Mouse (Mus musculus) embryonic facial prominence, embryonic 14.5 days (tissue): ENCODE data around the gene Zfp786. TPM values are rescaled to one million over a fixed set of nuclear protein-coding genes. Genes with fewer than 3 reads are reported as not detected.
A peak's percentile ranks its signal among the peaks of the same experiment; 100 is the strongest.

ENCODE experiments used
- ATAC-seq: fragments of 200-750 bp; cut with Nextera tagmentation; 2 replicates; pipeline ENCODE4 v1.8.0; 2017; ENCODE audit warnings: low read depth, moderate number of reproducible peaks, moderate TSS enrichment
- DNase-seq: peaks from one replicate; pipeline ENCODE4 v3.0.0-alpha.2; 2015; ENCODE audit warnings: low spot score
- H3K27ac ChIP-seq: fragments of 300-500 bp; sonication (generic); replicated peaks from 2 replicates; pipeline ENCODE4 v1.5.1; 2014; ENCODE audit warnings: low read depth, mild to moderate bottlenecking, low read length, moderate library complexity
- H3K27me3 ChIP-seq: fragments of 300-500 bp; sonication (generic); replicated peaks from 2 replicates; pipeline ENCODE4 v1.6.1; 2014; ENCODE audit warnings: low read length; ENCODE audit not compliant: control insufficient read depth, insufficient read depth
- H3K36me3 ChIP-seq: fragments of 300-500 bp; sonication (generic); 2 replicates; pipeline ENCODE4 v1.6.1; 2014; ENCODE audit warnings: low read length, mixed read lengths; ENCODE audit not compliant: control insufficient read depth, insufficient read depth
- H3K4me1 ChIP-seq: fragments of 300-500 bp; sonication (generic); 2 replicates; pipeline ENCODE4 v1.6.1; 2014; ENCODE audit warnings: antibody characterized with exemption, low read length; ENCODE audit not compliant: control insufficient read depth, insufficient read depth
- H3K4me2 ChIP-seq: fragments of 300-500 bp; sonication (generic); 2 replicates; pipeline ENCODE4 v1.6.1; 2014; ENCODE audit warnings: low read depth, mild to moderate bottlenecking, low read length, moderate library complexity, mixed read lengths
- H3K4me3 ChIP-seq: fragments of 300-500 bp; sonication (generic); 2 replicates; pipeline ENCODE4 v1.5.1; 2014; ENCODE audit warnings: low read depth, mild to moderate bottlenecking, low read length
- H3K9ac ChIP-seq: fragments of 300-500 bp; sonication (generic); 2 replicates; pipeline ENCODE4 v1.6.1; 2014; ENCODE audit warnings: low read depth, mild to moderate bottlenecking, low read length, moderate library complexity, mixed read lengths
- H3K9me3 ChIP-seq: fragments of 300-500 bp; sonication (generic); 2 replicates; pipeline ENCODE4 v1.6.1; 2016; ENCODE audit warnings: low read length; ENCODE audit not compliant: control insufficient read depth
- WGBS: fragments of 180-500 bp; shearing (Covaris S2); extraction: QIAGEN DNeasy Blood & Tissue Kit; methylation state at CpG from one replicate; pipeline ENCODE4 v1.1.7; 2014; 5-methylcytosine and 5-hydroxymethylcytosine counted together
- polyA plus RNA-seq: library from polyadenylated mRNA; unstranded; fragments of >200 nt; fragmentation: Nextera tagmentation; extraction: Ambion mirVana; gene quantifications from 2 replicates; pipeline ENCODE4 v1.2.1, GENCODE M21; 2014

The Zfp786 gene
- 1.9 and 2.4 TPM in 2 replicates for polyA plus RNA-seq

DNA sequence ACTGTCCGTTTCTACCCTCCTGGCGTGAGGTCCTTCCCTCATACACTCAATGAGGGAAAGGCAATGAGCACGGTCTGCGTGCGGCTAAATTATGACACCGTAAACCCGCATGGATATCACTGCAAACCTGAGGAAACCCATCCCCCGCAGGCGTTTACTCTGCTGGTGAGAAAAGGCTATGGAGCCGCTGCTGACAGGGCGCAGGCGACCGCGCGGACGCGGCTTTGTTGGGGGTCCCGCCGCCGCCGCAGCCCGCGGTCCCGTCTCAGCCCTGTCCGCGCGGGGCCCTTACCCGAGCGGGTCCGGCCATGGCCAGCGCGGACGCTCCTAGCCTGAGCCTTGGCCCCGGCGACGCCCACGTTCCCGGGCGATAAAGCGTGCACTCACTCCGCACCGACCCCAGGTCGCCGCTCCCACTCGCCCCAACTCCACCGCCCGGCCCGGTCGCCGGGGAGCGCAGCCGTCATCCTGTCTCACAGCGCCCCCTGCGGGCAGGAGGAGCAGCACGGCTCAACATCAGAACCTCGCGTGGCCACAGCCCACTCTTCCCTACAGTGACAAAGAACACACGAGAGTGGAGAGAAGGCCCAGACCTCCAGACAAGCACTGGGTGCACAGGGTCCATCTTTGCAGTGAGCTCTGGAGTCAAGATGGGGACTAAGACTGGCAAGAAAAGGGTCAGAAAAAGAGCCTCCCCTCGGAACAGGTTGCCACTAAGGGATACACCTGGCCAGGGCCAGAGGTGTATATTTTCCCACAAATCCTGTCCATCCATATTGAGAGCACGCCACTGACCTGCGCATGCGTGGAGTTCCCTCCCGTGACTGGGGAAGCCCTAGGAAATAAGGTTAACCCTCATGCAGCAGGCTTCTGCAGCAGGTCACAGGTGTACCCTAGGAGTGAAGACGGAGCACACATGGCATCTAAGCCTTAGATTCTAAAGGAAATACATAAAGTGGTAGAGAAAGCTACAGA lies at the start of gene Zfp786:
Gene Zfp786 (minus strand): TSS at position 764 of the 975 bp plus-strand sequence.
- 1% methylated on average over 59 of the region's 64 CpGs for WGBS

DNA sequence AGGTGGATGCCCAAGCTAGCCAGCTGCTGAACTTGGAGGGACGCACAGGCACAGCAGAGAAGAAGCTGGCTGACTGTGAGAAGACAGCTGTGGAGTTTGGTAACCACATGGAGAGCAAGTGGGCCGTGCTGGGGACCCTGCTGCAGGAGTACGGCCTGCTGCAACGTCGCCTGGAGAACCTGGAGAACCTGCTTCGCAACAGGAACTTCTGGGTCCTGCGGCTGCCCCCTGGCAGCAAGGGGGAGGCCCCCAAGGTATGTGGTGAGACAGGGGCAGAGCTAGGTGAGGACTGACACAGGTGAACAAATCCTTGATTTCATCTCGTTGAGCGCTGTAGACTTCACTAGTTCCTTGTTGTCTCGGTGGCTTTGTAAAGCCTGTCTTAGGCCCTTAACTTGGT lies 49.5 kb upstream of the Zfp786 start:
- 0 out of 2 replicates have a peak overlapping the region, but pooled peaks have one; percentile 12 for H3K4me2 ChIP-seq
- H3K27ac ChIP-seq, result peak overlapping the region; percentile 44; the same call in 1 of the 2 replicates
- H3K9ac ChIP-seq, result peak overlapping the region; percentile 37; the same call in 1 of the 2 replicates
- peaks cover 58% of the 10 kb centered on the region for H3K36me3 ChIP-seq
- no peaks in the 10 kb centered on the region for H3K9me3 ChIP-seq
- peak; percentile 43 for DNase-seq
- no peak overlapping the region for H3K4me3 ChIP-seq
- peaks cover 9% of the 10 kb centered on the region for H3K4me1 ChIP-seq
- ATAC-seq, result no peak
- no peaks in the 10 kb centered on the region for H3K27me3 ChIP-seq
- WGBS, result 74% methylated on average over 10 of the region's 10 CpGs

More for the DNA sequence above, at the start of gene Zfp786:
- ATAC-seq (peak; percentile 93), DNase-seq (peak; percentile 92)
- Histone ChIP-seq H3K9ac (peak within 1 kb of the TSS; percentile 90), H3K36me3 (no peaks in the 10 kb centered on the region), H3K27me3 (no peaks in the 10 kb centered on the region), H3K9me3 (no peaks in the 10 kb centered on the region), H3K4me3 (peak within 1 kb of the TSS; percentile 88), H3K4me1 (0 out of 2 replicates have a peak, but pooled peaks cover 3% of the 10 kb centered on the region), H3K27ac (peak within 1 kb of the TSS; percentile 75; the same call in 1 of the 2 replicates), H3K4me2 (peak within 1 kb of the TSS; percentile 66)

DNA sequence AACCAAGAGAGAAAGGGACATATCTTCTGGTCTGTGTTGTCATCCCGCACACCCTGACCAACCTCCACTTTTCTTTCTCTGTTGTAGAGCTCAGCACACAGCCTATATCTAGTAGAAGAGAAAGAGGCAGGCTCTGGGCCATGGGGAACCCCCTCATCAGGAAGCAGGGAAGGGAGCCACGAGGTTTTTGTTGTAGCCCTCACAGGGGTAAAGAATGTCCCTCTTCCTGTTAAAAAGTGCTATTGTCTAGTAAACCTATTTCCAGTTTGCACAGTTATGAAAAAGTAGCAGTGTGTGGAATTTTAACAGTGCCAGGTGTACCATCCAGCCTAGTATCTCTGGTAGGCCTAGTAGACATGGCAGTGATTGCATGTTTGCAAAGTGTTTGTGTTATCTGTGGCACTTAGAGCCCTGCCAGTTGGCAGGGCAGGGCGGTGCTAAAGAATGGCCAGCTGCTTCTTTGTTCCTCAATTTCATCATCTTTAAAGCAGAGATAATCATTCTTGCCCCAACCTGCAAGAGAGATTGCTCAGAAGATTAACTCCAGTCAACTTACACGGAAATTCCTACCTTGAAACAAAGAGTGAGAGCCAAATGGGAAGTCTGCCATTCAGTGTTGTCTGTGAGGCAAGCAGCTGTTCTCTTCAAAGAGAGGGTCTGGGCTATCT lies 48.5 kb upstream of the Zfp786 start:
- Histone ChIP-seq H3K4me1 (peaks cover 9% of the 10 kb centered on the region), H3K9me3 (no peaks in the 10 kb centered on the region), H3K9ac (peak overlapping the region; percentile 95), H3K36me3 (peaks cover 48% of the 10 kb centered on the region), H3K27ac (peak overlapping the region; percentile 97), H3K27me3 (no peaks in the 10 kb centered on the region), H3K4me3 (peak overlapping the region; percentile 92), H3K4me2 (peak overlapping the region; percentile 89)
- DNase-seq (peak; percentile 61), ATAC-seq (no peak)
- 57% methylated on average over 4 of the region's 4 CpGs for WGBS

DNA sequence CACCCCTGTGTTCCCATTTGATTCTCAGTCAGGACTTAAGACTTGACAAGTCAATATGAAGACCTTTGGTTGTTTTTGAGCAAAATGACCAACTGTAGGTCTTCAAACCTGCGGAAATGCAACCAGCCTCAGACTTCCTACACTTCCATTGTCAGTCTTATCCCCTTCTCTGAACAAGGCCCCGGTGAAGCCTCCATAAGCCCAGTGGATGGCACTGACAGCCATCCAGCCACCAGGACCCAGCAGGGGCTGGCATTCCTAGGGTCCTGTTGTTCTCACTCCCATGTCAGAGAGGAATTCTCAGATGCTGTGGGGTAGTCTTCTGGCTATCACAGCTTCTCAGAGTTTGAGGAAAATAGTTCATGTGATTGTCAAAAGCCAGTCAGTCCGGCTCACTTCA lies 47.9 kb upstream of the Zfp786 start:
- peaks cover 42% of the 10 kb centered on the region for H3K36me3 ChIP-seq
- DNase-seq (no peak), ATAC-seq (no peak)
- no peaks in the 10 kb centered on the region for H3K27me3 ChIP-seq
- H3K9ac ChIP-seq, result peak overlapping the region; percentile 95
- peak overlapping the region; percentile 92 for H3K4me3 ChIP-seq
- 45% methylated on average over 3 of the region's 3 CpGs for WGBS
- peaks cover 9% of the 10 kb centered on the region for H3K4me1 ChIP-seq
- H3K4me2 ChIP-seq, result peak overlapping the region; percentile 89
- H3K9me3 ChIP-seq, result no peaks in the 10 kb centered on the region
- H3K27ac ChIP-seq, result peak overlapping the region; percentile 97

DNA sequence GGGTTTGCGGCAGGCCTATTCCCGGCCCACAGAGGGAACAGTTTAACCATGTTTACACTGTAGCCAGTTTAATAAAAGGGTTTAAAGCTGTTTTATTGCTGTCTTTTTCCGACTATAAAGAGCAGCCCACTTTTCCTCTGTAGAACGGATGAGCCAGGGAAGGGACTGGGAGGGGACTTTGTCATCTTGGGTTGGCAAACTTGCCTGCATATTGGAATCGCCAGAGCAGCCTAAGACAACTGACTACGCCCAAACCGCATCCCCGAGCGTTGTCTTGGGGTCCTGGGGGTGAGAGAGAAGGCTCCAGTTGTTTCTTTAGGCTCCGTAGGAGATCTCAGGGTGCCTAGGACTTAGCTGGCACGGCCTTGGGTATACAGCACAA lies 47.5 kb upstream of the Zfp786 start:
- ATAC-seq (no peak; the same call in 1 of the 2 replicates), DNase-seq (no peak)
- Histone ChIP-seq H3K27me3 (no peaks in the 10 kb centered on the region), H3K36me3 (peaks cover 38% of the 10 kb centered on the region), H3K4me2 (peak overlapping the region; percentile 89), H3K4me3 (peak overlapping the region; percentile 92), H3K9me3 (no peaks in the 10 kb centered on the region), H3K27ac (peak overlapping the region; percentile 97), H3K4me1 (peaks cover 9% of the 10 kb centered on the region), H3K9ac (peak overlapping the region; percentile 95)
- 0% methylated on average over 11 of the region's 11 CpGs for WGBS

DNA sequence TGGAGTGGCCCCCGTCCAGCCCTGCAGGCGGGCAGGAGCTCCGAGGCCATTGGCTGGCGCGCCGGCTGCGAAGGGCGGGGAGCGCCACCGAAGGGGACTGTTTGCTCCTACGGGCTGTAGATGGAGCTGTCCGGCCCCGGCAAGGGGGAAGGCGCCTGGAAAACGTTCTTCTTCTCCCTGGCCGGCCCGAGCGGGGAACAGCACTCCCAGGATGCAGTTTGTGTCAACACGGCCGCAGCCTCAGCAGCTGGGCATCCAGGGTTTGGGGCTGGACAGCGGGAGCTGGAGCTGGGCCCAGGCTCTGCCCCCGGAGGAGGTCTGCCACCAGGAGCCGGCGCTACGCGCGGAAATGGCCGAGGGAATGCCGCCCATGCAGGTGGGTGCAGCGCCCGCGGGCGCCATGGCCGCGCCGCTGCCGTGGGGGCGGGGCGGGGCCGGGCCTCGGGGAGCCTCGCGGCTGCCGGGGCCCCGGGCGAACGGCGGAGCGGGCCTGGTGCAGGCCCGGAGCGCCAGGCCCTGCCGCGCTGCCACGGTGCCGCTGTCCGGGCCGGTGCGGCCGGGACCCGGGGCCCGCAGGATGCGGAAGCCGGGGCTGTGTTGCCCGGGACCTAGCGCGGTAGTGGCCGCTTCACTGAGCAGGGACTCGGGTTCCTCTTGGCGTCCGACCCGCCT lies 46.9 kb upstream of the Zfp786 start:
- ATAC-seq (peak; percentile 96), DNase-seq (peak; percentile 96)
- Histone ChIP-seq H3K27ac (peak overlapping the region; percentile 97), H3K4me2 (peak overlapping the region; percentile 89), H3K36me3 (peaks cover 32% of the 10 kb centered on the region), H3K9ac (peak overlapping the region; percentile 95), H3K4me3 (peak overlapping the region; percentile 92), H3K4me1 (peaks cover 9% of the 10 kb centered on the region), H3K27me3 (no peaks in the 10 kb centered on the region), H3K9me3 (no peaks in the 10 kb centered on the region)
- WGBS, result 0% methylated on average over 24 of the region's 71 CpGs

DNA sequence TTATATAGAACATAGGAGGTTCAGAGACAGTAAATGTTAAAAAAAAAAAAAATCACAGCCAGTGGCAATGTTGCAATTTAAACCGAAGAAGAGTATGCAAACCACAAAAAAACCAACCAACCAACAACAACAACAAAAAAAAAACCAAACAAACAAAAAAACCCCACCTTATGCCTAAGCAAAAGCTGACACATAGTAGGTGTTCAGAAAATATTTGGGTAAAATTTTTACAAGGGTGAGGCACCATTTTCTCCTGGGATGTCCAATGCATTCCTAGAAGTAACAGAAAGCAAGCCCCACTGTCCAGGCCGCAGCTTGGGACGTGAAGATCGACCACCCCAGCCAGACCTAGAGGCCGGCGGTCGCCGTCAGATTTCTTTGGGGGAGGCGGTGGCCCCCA lies 46.4 kb upstream of the Zfp786 start, which contains the start of gene Zfp282:
Gene Zfp282 (plus strand): TSS at position 147 of the 400 bp plus-strand sequence.
- 10% methylated on average over 7 of the region's 9 CpGs for WGBS

DNA sequence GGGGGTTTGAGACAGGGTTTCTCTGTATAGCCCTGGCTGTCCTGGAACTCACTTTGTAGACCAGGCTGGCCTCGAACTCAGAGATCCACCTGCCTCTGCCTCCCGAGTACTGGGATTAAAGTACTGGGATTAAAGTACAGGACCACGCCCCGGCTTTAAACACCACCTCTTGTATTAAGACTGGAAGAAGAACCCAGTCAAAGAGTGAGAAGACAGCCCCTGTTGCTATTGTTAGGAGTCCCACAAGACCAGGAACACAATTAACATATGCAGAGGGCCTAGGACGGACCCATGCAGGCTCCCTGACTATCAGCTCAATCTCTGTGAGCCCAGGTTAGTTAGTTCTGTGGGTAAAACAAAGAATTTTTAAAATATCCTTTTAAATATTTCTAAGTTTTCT lies 41.6 kb upstream of the Zfp786 start:
- no peak for DNase-seq
- H3K4me3 ChIP-seq, result no peak overlapping the region
- H3K9ac ChIP-seq, result no peak overlapping the region
- no peaks in the 10 kb centered on the region for H3K27me3 ChIP-seq
- no peaks in the 10 kb centered on the region for H3K9me3 ChIP-seq
- ATAC-seq, result no peak
- no peak overlapping the region for H3K27ac ChIP-seq
- H3K4me2 ChIP-seq, result no peak overlapping the region
- peaks cover 19% of the 10 kb centered on the region for H3K36me3 ChIP-seq
- 92% methylated on average over 5 of the region's 5 CpGs for WGBS
- H3K4me1 ChIP-seq, result no peaks in the 10 kb centered on the region

More for the DNA sequence above, 46.4 kb upstream of the Zfp786 start, which contains the start of gene Zfp282:
- no peaks in the 10 kb centered on the region for H3K9me3 ChIP-seq
- ATAC-seq (no peak), DNase-seq (no peak)
- peaks cover 27% of the 10 kb centered on the region for H3K36me3 ChIP-seq
- peak within 1 kb of the TSS; percentile 92 for H3K4me3 ChIP-seq
- H3K9ac ChIP-seq, result peak within 1 kb of the TSS; percentile 95
- H3K4me1 ChIP-seq, result peaks cover 9% of the 10 kb centered on the region
- peak within 1 kb of the TSS; percentile 97 for H3K27ac ChIP-seq
- H3K27me3 ChIP-seq, result no peaks in the 10 kb centered on the region
- peak within 1 kb of the TSS; percentile 89 for H3K4me2 ChIP-seq
